In genomic region chr3:85952696-85953283, GRCm38 (mm10) we compare ENCODE assay signal across 23 mouse cellular contexts. TPM values are rescaled to one million over a fixed set of nuclear protein-coding genes. Genes with fewer than 3 reads are reported as not detected.
"Had no signal": no experiment of that assay in that cellular context is flagged by ENCODE, and none has a peak within 500 bp of the region (broad histone marks: within the 10 kb centered on the region; RNA-seq: fewer than 3 reads in every experiment).

No protein-coding gene starts in this region.

- ATAC-seq: midbrain, embryonic 13.5 days had no signal

- DNase-seq: kidney, postnatal 14 days; left cerebral cortex, postnatal 4 days; lung, adult 18-20 months; right cerebral cortex, adult 18-20 months; right cerebral cortex, postnatal 25 days; thymus, postnatal 36 days had no signal

RNA-seq across cellular contexts. Expression of gene Prss48, which starts 49.5 kb away (rescaled TPM):
- total RNA-seq: layer of hippocampus, adult 8-10 months; layer of hippocampus, postnatal 14 days; left cerebral cortex, adult 18-20 months; left cerebral cortex, postnatal 10 days; left cerebral cortex, postnatal 4 days; liver, adult 2 months; megakaryocyte-erythroid progenitor cell, adult 5-6 weeks; midbrain, postnatal 0 days had no signal
- polyA plus RNA-seq: kidney, embryonic 14.5 days; large intestine, adult 2 months; limb, embryonic 13.5 days; liver, adult 2 months; liver, embryonic 14.5 days; midbrain, embryonic 13.5 days; midbrain, postnatal 0 days; neural tube, embryonic 11.5 days; neural tube, embryonic 15.5 days; small intestine, adult 2 months; stomach, embryonic 16.5 days; thymus, postnatal 0 days had no signal
